Mouse (Mus musculus): ENCODE data around the gene Ugcg.

- no peak for TF ChIP-seq CTCF (IDR thresholded peaks at IDR 0.05; ENCODE audit: low read depth)
- TF ChIP-seq EP300 (IDR thresholded peaks at IDR 0.05; ENCODE audit: low read depth), result no peak
Measured at GRCm38 (mm10) chr4:59211181-59211580, 22.1 kb downstream of the Ugcg start.
